Mouse (Mus musculus) midbrain, embryonic 10.5 days (tissue): ENCODE measurements around the gene Taar7f. TPM values are rescaled to one million over a fixed set of nuclear protein-coding genes. Genes with fewer than 3 reads are reported as not detected.
"Not testable (repeated sequence)": the region's sequence is repeated elsewhere in the genome, so short reads cannot be mapped to it uniquely, and the experiment has no call there.

Source experiments
- DNase-seq: peaks from one replicate; pipeline ENCODE4 v3.0.0-alpha.2; 2017; ENCODE audit warnings: low spot score
- H3K27ac ChIP-seq: fragments of 300-500 bp; sonication (generic); replicated peaks from 2 replicates; pipeline ENCODE4 v1.5.1; 2016; ENCODE audit warnings: mild to moderate bottlenecking
- H3K27me3 ChIP-seq: fragments of 300-500 bp; sonication (generic); 2 replicates; pipeline ENCODE4 v1.6.1; 2016; ENCODE audit warnings: low read depth, mild to moderate bottlenecking; ENCODE audit not compliant: poor library complexity, severe bottlenecking
- H3K36me3 ChIP-seq: fragments of 300-500 bp; sonication (generic); 2 replicates; pipeline ENCODE4 v1.6.1; 2016; ENCODE audit warnings: mild to moderate bottlenecking, moderate library complexity
- H3K4me1 ChIP-seq: fragments of 300-500 bp; sonication (generic); 2 replicates; pipeline ENCODE4 v1.6.1; 2016
- H3K4me3 ChIP-seq: fragments of 300-500 bp; sonication (generic); 2 replicates; pipeline ENCODE4 v1.5.1; 2016; ENCODE audit warnings: mild to moderate bottlenecking, moderate library complexity
- H3K9me3 ChIP-seq: fragments of 300-500 bp; sonication (generic); replicated peaks from 2 replicates; pipeline ENCODE4 v1.6.1; 2016; ENCODE audit warnings: mild to moderate bottlenecking
- WGBS: fragments of 180-500 bp; shearing (Covaris S2); methylation state at CpG from one replicate; pipeline ENCODE4 v1.1.7; 2016; 5-methylcytosine and 5-hydroxymethylcytosine counted together
- polyA plus RNA-seq: library from polyadenylated mRNA; unstranded; fragments of >200 nt; fragmentation: Nextera tagmentation; extraction: Ambion mirVana; gene quantifications from 2 replicates; pipeline ENCODE4 v1.2.1, GENCODE M21; 2016

The Taar7f gene
- polyA plus RNA-seq, 1 experiment from 2014 or later = not detected

DNA sequence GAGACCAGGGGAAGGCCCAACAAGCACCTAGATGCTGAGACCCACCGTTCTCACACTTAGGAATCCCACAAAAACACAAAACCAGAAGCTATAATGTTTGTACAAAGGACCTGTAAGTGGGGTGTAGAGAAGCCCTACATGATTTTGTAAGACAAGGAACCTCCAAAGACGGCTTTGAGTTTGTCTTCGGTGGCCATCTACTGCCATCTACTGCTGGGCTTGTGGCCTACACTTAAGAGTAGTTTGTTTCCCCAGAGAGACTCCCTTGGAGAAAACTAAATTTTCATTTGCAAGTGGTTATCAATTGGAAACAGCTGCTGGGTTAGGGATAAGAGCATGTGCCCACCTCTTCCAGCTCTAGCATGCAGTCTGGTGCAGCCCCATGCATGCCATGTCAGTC is 30.9 kb downstream of the Taar7f start:
- no peak overlapping the region for H3K27ac ChIP-seq

DNA sequence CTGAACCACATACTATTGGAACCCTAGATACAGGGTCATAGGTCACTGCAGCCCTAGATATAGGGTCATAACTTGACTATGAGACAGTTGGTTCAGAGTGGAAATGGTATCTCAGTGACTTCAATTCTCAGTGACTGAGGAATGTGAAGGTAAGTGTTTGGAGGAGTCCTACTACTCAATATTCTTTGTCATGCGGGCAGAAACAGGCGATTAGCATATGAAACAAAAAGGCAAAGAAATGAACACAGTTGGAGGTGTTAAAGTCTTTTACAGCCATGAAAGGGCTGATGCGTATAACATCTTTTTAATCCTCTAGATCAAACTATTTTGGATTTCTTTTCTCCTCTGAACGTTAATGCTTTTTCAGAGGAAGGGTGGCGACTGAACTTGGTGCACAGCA is 36.6 kb downstream of the Taar7f start:
- Histone ChIP-seq H3K36me3 (no peaks in the 10 kb centered on the region), H3K4me1 (peaks cover 5% of the 10 kb centered on the region), H3K27me3 (no peaks in the 10 kb centered on the region), H3K9me3 (no peaks in the 10 kb centered on the region), H3K4me3 (no peak overlapping the region), H3K27ac (no peak overlapping the region)
- DNase-seq = no peak
- 62% methylated on average over 5 of the region's 5 CpGs for WGBS

More for the DNA sequence above, 30.9 kb downstream of the Taar7f start:
- H3K9me3 ChIP-seq = no peaks in the 10 kb centered on the region
- no peaks in the 10 kb centered on the region for H3K4me1 ChIP-seq
- no peaks in the 10 kb centered on the region for H3K36me3 ChIP-seq
- peak; percentile 33 for DNase-seq
- no peaks in the 10 kb centered on the region for H3K27me3 ChIP-seq
- 41% methylated on average over 3 of the region's 3 CpGs for WGBS
- H3K4me3 ChIP-seq = no peak overlapping the region

DNA sequence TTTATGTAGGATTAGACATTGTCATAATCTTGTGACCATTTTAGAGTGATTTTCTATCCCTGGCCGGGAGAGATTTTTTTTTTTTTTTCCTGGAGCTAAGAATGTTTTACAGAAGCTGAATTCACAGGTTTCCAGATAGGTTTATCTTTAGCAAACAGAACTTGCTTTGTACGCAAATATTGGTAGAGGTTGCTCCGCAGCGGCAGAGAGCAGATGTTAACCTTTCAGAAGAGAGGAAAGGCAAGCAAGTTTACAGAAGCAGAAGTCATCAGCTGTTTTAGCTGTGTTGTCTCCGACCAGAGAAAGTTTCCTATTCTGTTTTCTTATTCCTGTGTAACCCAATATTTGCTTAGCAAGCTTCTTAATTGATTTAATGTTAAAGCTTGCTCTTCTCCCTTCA is 37.2 kb downstream of the Taar7f start:
- 76% methylated on average over 5 of the region's 5 CpGs for WGBS
- H3K4me3 ChIP-seq = no peak overlapping the region
- no peak for DNase-seq
- peaks cover 5% of the 10 kb centered on the region for H3K4me1 ChIP-seq
- H3K27me3 ChIP-seq = no peaks in the 10 kb centered on the region
- no peaks in the 10 kb centered on the region for H3K9me3 ChIP-seq
- no peak overlapping the region for H3K27ac ChIP-seq
- no peaks in the 10 kb centered on the region for H3K36me3 ChIP-seq

DNA sequence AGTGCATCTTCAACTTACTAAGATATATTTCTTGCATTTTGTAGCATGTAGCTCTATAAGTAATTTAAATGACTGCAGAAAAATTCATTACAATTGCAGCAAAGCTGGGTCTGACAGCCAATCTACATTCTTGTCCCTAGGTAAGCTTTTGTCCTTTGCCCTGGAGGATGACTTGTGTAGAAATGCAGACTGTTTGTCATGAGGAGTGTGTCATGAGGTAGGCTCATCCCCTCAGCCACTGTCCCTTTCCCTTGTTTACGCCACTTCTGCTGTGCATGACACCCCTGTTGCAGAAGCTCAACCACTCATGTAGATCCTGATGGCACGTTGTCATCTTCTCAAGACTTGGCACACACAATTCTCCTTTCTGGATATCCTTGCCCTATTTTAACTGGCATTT is 37.9 kb downstream of the Taar7f start:
- peaks cover 5% of the 10 kb centered on the region for H3K4me1 ChIP-seq
- no peak overlapping the region for H3K4me3 ChIP-seq
- H3K27ac ChIP-seq = no peak overlapping the region
- DNase-seq = no peak
- no peaks in the 10 kb centered on the region for H3K9me3 ChIP-seq
- H3K36me3 ChIP-seq = no peaks in the 10 kb centered on the region
- WGBS = 91% methylated on average over 2 of the region's 2 CpGs
- H3K27me3 ChIP-seq = no peaks in the 10 kb centered on the region

GRCm38 (mm10) chr10:24092194-24092593 is 42.9 kb downstream of the Taar7f start, which contains the start of gene Taar8b:
TSS of gene Taar8b (minus strand) at chr10:24092294.
- H3K36me3 ChIP-seq = no peaks in the 10 kb centered on the region
- H3K4me3 ChIP-seq = no peak within 1 kb of the TSS
- no peaks in the 10 kb centered on the region for H3K4me1 ChIP-seq
- DNase-seq = no peak
- H3K27me3 ChIP-seq = no peaks in the 10 kb centered on the region
- H3K9me3 ChIP-seq = no peaks in the 10 kb centered on the region
- H3K27ac ChIP-seq = no peak within 1 kb of the TSS
- 78% methylated on average over 2 of the region's 2 CpGs for WGBS

- not testable (repeated sequence) for H3K27ac ChIP-seq, DNase-seq, H3K9me3 ChIP-seq, H3K27me3 ChIP-seq, H3K36me3 ChIP-seq, H3K4me3 ChIP-seq, H3K4me1 ChIP-seq
- WGBS = 68% methylated on average over 2 of the region's 2 CpGs
Measured at GRCm38 (mm10) chr10:24097010-24097409, 47.7 kb downstream of the Taar7f start.

Other genes with a start within 250 kb of the Taar7f start
- gene Vnn3, start 198.0 kb upstream of the Taar7f start, polyA plus RNA-seq = not detected in 2 replicates
- gene Vnn1, start 154.8 kb upstream of the Taar7f start, polyA plus RNA-seq = 2.2 and 3.5 TPM in 2 replicates
- gene Taar1, start 129.2 kb upstream of the Taar7f start, polyA plus RNA-seq = not detected in 2 replicates
- gene Taar2, start 110.9 kb upstream of the Taar7f start, polyA plus RNA-seq = not detected in 2 replicates
- gene Taar3, start 100.0 kb upstream of the Taar7f start, polyA plus RNA-seq = not detected in 2 replicates
- gene Taar4, start 89.0 kb upstream of the Taar7f start, polyA plus RNA-seq = not detected in 2 replicates
- not detected in 2 replicates for gene Taar5, start 78.8 kb upstream of the Taar7f start, polyA plus RNA-seq
- not detected in 2 replicates for gene Taar6, start 63.9 kb upstream of the Taar7f start, polyA plus RNA-seq
- not detected in 2 replicates for gene Taar7a, start 56.0 kb upstream of the Taar7f start, polyA plus RNA-seq
- not detected in 2 replicates for gene Taar7b, start 49.6 kb upstream of the Taar7f start, polyA plus RNA-seq
- not detected in 2 replicates for gene Taar7d, start 22.3 kb upstream of the Taar7f start, polyA plus RNA-seq
- not detected in 2 replicates for gene Taar7e, start 11.9 kb upstream of the Taar7f start, polyA plus RNA-seq
- not detected in 2 replicates for gene Taar8a, start 27.0 kb downstream of the Taar7f start, polyA plus RNA-seq
- not detected in 2 replicates for gene Taar8b, start 42.8 kb downstream of the Taar7f start, polyA plus RNA-seq
- not detected in 2 replicates for gene Taar8c, start 52.4 kb downstream of the Taar7f start, polyA plus RNA-seq
- gene Taar9, start 60.0 kb downstream of the Taar7f start, polyA plus RNA-seq = 0.11 TPM in 1 of 2 replicates, not detected in the other
- 52.7 and 72.1 TPM in 2 replicates for gene Stx7, start 99.8 kb downstream of the Taar7f start, polyA plus RNA-seq
- 3.7 and 5.5 TPM in 2 replicates for gene Moxd1, start 174.0 kb downstream of the Taar7f start, polyA plus RNA-seq